Mouse (Mus musculus): ENCODE data around the gene Tnfaip8l2. TPM values are rescaled to one million over a fixed set of nuclear protein-coding genes. Genes with fewer than 3 reads are reported as not detected.
A peak's percentile ranks its signal among the peaks of the same experiment; 100 is the strongest.

Tnfaip8l2 gene
- total and polyA plus RNA-seq, 2 experiments = 2.3 to 4.0 TPM

DNA sequence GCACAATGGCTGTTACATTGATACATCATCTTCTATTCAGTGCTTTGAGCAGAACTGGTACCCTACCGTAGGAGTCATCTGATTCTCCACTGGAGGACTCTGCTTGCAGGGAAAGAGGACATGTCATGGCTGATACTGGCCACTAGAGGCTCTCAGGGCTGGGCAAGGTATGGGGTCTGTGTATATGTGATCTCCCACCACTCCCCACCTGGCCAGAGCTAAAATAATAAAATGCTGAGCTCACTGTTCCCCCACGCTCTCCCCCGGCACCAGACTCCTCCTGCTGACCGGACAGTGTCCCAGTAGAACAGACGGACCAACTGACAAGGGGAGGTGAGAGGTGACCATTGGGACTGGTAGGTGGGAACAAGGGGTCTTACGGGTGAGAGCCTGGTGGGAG lies 17.9 kb downstream of the Tnfaip8l2 start, which contains the start of gene Tmod4:
TSS of gene Tmod4 (plus strand) at position 231 of the 400 bp plus-strand sequence.
- no peak for TF ChIP-seq POLR2A (IDR thresholded peaks at IDR 0.05; ENCODE audit: extremely low read depth, insufficient read depth, low read length)
- TF ChIP-seq CTCF (IDR thresholded peaks at IDR 0.05; ENCODE audit: low read depth, low read length) = peak; percentile 48; the same call in 1 of the 2 replicates
- Histone ChIP-seq H3K4me1 (ENCODE audit: control insufficient read depth, insufficient read depth, low read length) (peaks cover 2% of the 10 kb centered on the region; the same call in 1 of the 2 replicates), H3K79me2 (ENCODE audit: control insufficient read depth, insufficient read depth, low read length) (no peaks in the 10 kb centered on the region), H3K27ac (replicated peaks; ENCODE audit: insufficient read depth, low read depth, low read length) (no peak within 1 kb of the TSS), H3K9ac (ENCODE audit: low read depth, low read length) (no peak within 1 kb of the TSS), H3K27me3 (ENCODE audit: control insufficient read depth, insufficient read depth, low read length) (no peaks in the 10 kb centered on the region), H3K4me3 (ENCODE audit: insufficient read depth, low read depth, low read length) (no peak within 1 kb of the TSS), H3K36me3 (ENCODE audit: control insufficient read depth, insufficient read depth, low read length) (peaks cover 20% of the 10 kb centered on the region)
- no peak for DNase-seq (ENCODE audit: extremely low read depth, low read depth, low spot score)
- WGBS = 76% methylated on average over 6 of the region's 6 CpGs

DNA sequence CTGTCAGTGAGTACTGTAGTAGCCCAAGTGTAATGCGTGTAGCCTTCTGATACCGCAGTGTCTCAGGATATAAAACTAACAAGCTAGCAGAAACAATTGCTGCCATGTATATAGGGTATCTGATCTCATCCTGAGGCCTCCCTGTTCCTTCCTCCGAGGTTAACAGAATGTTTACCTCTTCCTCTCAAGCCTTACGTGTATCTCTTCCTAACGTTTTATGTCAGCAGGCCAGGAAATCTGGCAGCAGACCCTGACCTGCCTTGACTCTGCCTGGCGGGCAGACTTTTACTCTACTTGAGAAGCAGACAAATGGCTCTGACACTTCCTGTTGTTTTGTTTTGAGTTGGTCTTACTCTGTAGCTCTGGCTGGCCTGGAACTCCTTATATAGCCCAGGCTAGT lies 20.6 kb downstream of the Tnfaip8l2 start:
- Histone ChIP-seq H3K9ac (ENCODE audit: low read depth, low read length) (no peak overlapping the region), H3K27me3 (ENCODE audit: control insufficient read depth, insufficient read depth, low read length) (no peaks in the 10 kb centered on the region), H3K27ac (replicated peaks; ENCODE audit: insufficient read depth, low read depth, low read length) (peak overlapping the region; percentile 64), H3K4me1 (ENCODE audit: control insufficient read depth, insufficient read depth, low read length) (peaks cover 2% of the 10 kb centered on the region; the same call in 1 of the 2 replicates), H3K36me3 (ENCODE audit: control insufficient read depth, insufficient read depth, low read length) (peaks cover 31% of the 10 kb centered on the region), H3K4me3 (ENCODE audit: insufficient read depth, low read depth, low read length) (no peak overlapping the region), H3K79me2 (ENCODE audit: control insufficient read depth, insufficient read depth, low read length) (no peaks in the 10 kb centered on the region)
- no peak for DNase-seq (ENCODE audit: extremely low read depth, low read depth, low spot score)
- TF ChIP-seq CTCF (IDR thresholded peaks at IDR 0.05; ENCODE audit: low read depth, low read length) = no peak
- no peak for TF ChIP-seq POLR2A (IDR thresholded peaks at IDR 0.05; ENCODE audit: extremely low read depth, insufficient read depth, low read length)
- WGBS = 77% methylated on average over 6 of the region's 6 CpGs

DNA sequence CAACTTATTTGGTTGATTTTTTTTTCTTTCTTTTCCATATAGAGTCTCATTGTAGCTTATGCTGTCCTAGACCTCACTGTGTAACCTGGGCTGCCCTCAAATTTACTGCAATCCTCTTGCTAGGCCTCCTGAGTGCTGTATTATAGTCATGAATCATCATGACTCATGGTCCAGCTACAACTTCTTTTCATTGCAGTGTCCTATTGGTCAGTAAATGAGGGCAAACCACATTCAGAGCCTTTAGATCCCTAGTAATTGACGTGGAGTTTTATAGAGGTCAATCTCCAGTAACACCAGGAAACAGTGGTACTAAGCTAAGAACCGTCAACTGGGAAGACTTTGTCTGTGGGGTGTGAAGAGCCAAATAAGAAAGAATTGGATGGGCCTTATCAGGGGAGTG lies 24.4 kb downstream of the Tnfaip8l2 start:
- Histone ChIP-seq H3K36me3 (ENCODE audit: control insufficient read depth, insufficient read depth, low read length) (peaks cover 36% of the 10 kb centered on the region), H3K27ac (replicated peaks; ENCODE audit: insufficient read depth, low read depth, low read length) (no peak overlapping the region), H3K4me1 (ENCODE audit: control insufficient read depth, insufficient read depth, low read length) (no peaks in the 10 kb centered on the region), H3K9ac (ENCODE audit: low read depth, low read length) (no peak overlapping the region), H3K4me3 (ENCODE audit: insufficient read depth, low read depth, low read length) (no peak overlapping the region), H3K27me3 (ENCODE audit: control insufficient read depth, insufficient read depth, low read length) (no peaks in the 10 kb centered on the region), H3K79me2 (ENCODE audit: control insufficient read depth, insufficient read depth, low read length) (no peaks in the 10 kb centered on the region; the same call in 1 of the 2 replicates)
- no peak for TF ChIP-seq CTCF (IDR thresholded peaks at IDR 0.05; ENCODE audit: low read depth, low read length)
- TF ChIP-seq POLR2A (IDR thresholded peaks at IDR 0.05; ENCODE audit: extremely low read depth, insufficient read depth, low read length) = no peak
- WGBS = 88% methylated on average over 2 of the region's 2 CpGs
- no peak for DNase-seq (ENCODE audit: extremely low read depth, low read depth, low spot score)

DNA sequence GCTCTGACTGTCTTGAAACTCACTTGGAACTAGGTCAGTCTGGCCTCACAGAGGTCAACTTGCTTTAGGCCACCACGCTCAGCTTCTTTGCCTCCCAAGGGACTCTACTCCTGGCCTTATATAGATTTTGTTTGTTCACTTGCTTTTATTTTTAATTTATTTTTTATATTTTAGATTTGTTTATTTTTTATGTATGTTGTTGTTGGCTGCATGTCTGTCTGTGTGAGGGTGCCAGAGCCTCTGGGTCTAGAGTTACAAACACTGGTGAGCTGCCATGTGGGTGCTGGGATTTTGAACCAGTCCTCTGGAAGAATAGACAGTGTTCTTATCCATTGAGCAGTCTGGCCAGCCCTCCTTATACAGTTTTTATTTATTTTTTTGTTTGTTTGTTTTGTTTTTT lies 29.4 kb downstream of the Tnfaip8l2 start:
- Histone ChIP-seq H3K9ac (ENCODE audit: low read depth, low read length) (no peak overlapping the region), H3K4me1 (ENCODE audit: control insufficient read depth, insufficient read depth, low read length) (no peaks in the 10 kb centered on the region), H3K36me3 (ENCODE audit: control insufficient read depth, insufficient read depth, low read length) (peaks cover 7% of the 10 kb centered on the region; the same call in 1 of the 2 replicates), H3K4me3 (ENCODE audit: insufficient read depth, low read depth, low read length) (no peak overlapping the region), H3K27me3 (ENCODE audit: control insufficient read depth, insufficient read depth, low read length) (no peaks in the 10 kb centered on the region), H3K79me2 (ENCODE audit: control insufficient read depth, insufficient read depth, low read length) (no peaks in the 10 kb centered on the region; the same call in 1 of the 2 replicates), H3K27ac (replicated peaks; ENCODE audit: insufficient read depth, low read depth, low read length) (no peak overlapping the region)
- TF ChIP-seq POLR2A (IDR thresholded peaks at IDR 0.05; ENCODE audit: extremely low read depth, insufficient read depth, low read length) (no peak), CTCF (IDR thresholded peaks at IDR 0.05; ENCODE audit: low read depth, low read length) (no peak)
- WGBS = 97% methylated on average over 1 of the region's 1 CpGs
- no peak for DNase-seq (ENCODE audit: extremely low read depth, low read depth, low spot score)

DNA sequence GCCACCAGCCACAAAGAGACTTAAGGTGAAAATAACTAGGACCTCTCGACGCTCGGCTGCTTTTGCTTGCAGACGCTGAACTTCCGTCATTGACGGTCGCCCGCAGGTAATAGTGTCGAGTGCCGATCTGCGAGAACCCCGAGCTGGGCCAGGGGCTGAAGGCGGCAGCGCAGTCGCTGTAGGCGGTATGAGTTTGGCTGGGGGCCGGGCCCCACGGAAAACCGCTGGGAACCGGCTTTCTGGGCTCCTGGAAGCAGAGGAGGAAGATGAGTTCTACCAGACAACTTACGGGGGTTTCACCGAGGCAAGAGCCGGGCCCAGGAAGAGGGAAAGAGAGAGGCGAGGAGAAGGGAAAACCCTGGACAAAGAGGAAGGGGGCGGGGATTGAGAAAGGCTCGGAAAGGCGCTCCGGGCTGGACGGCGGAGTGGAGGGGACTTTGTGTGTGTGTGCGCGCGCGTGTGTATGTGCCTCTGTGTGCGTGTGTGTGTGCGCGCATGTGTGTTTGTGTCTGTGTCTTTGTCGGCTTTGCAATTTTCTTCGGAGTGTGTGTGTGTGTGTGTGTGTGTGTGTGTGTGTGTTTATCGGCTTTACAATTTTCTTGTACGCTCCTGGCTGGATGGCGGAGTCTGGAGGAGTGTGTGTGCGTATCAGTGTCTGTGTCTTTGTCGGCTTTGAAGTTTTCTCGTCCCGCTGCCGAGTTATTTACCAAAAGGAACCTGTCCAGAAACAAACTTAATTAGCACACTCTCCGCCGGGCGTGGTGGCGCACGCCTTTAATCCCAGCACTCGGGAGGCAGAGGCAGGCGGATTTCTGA lies 31.0 kb downstream of the Tnfaip8l2 start, which contains the start of gene Vps72:
TSS of gene Vps72 (plus strand) at position 112 of the 816 bp plus-strand sequence.
- Histone ChIP-seq H3K36me3 (ENCODE audit: control insufficient read depth, insufficient read depth, low read length) (peaks cover 5% of the 10 kb centered on the region; the same call in 1 of the 2 replicates), H3K4me1 (ENCODE audit: control insufficient read depth, insufficient read depth, low read length) (no peaks in the 10 kb centered on the region), H3K27ac (replicated peaks; ENCODE audit: insufficient read depth, low read depth, low read length) (peak within 1 kb of the TSS; percentile 88), H3K4me3 (ENCODE audit: insufficient read depth, low read depth, low read length) (peak within 1 kb of the TSS; percentile 83), H3K79me2 (ENCODE audit: control insufficient read depth, insufficient read depth, low read length) (peaks cover 5% of the 10 kb centered on the region; the same call in 1 of the 2 replicates), H3K27me3 (ENCODE audit: control insufficient read depth, insufficient read depth, low read length) (no peaks in the 10 kb centered on the region), H3K9ac (ENCODE audit: low read depth, low read length) (peak within 1 kb of the TSS; percentile 81)
- DNase-seq (ENCODE audit: extremely low read depth, low read depth, low spot score) = peak; percentile 92
- TF ChIP-seq POLR2A (IDR thresholded peaks at IDR 0.05; ENCODE audit: extremely low read depth, insufficient read depth, low read length) (peak; percentile 64; the same call in 1 of the 2 replicates), CTCF (IDR thresholded peaks at IDR 0.05; ENCODE audit: low read depth, low read length) (no peak)
- 1% methylated on average over 54 of the region's 54 CpGs for WGBS

Data from liver, adult 2 months (tissue).